Mouse (Mus musculus) kidney, postnatal 14 days (tissue): ENCODE measurements around the gene Ext2.

ENCODE experiments used
- DNase-seq: peaks from one replicate; pipeline ENCODE4 v3.0.0; 2022; ENCODE audit warnings: mixed read lengths

The Ext2 gene

GRCm38 (mm10) chr2:93671573-93672184 is 150.7 kb downstream of the Ext2 start:
- no peak for DNase-seq

GRCm38 (mm10) chr2:93666146-93666858 is 156.1 kb downstream of the Ext2 start:
- DNase-seq, result peak; percentile 55

GRCm38 (mm10) chr2:93665472-93665871 is 156.9 kb downstream of the Ext2 start:
- no peak for DNase-seq

GRCm38 (mm10) chr2:93662240-93662865 is 160.0 kb downstream of the Ext2 start:
- no peak for DNase-seq

- DNase-seq, result no peak
Observed at GRCm38 (mm10) chr2:93661096-93661495, 161.3 kb downstream of the Ext2 start.

GRCm38 (mm10) chr2:93659705-93660308 is 162.6 kb downstream of the Ext2 start:
- peak; percentile 45 for DNase-seq

GRCm38 (mm10) chr2:93659004-93659403 is 163.4 kb downstream of the Ext2 start:
- peak; percentile 25 for DNase-seq

GRCm38 (mm10) chr2:93654336-93655055 is 167.9 kb downstream of the Ext2 start:
- no peak for DNase-seq

- DNase-seq, result no peak
Observed at GRCm38 (mm10) chr2:93649243-93649870, 173.0 kb downstream of the Ext2 start.

GRCm38 (mm10) chr2:93647924-93648575 is 174.3 kb downstream of the Ext2 start:
- DNase-seq, result no peak

- DNase-seq, result peak; percentile 26
Observed at GRCm38 (mm10) chr2:93647051-93647923, 175.1 kb downstream of the Ext2 start.

- peak; percentile 23 for DNase-seq
Observed at GRCm38 (mm10) chr2:93645626-93646320, 176.6 kb downstream of the Ext2 start.

- no peak for DNase-seq
Observed at GRCm38 (mm10) chr2:93645197-93645596, 177.2 kb downstream of the Ext2 start.

- DNase-seq, result no peak
Observed at GRCm38 (mm10) chr2:93644731-93645130, 177.6 kb downstream of the Ext2 start.

GRCm38 (mm10) chr2:93644234-93644633 is 178.1 kb downstream of the Ext2 start:
- DNase-seq, result no peak

GRCm38 (mm10) chr2:93643403-93643780 is 179.0 kb downstream of the Ext2 start:
- no peak for DNase-seq

GRCm38 (mm10) chr2:93634609-93635008 is 187.8 kb downstream of the Ext2 start:
- DNase-seq, result no peak

- DNase-seq, result peak; percentile 51
Observed at GRCm38 (mm10) chr2:93624665-93625408, 197.5 kb downstream of the Ext2 start.

- no peak for DNase-seq
Observed at GRCm38 (mm10) chr2:93619208-93619849, 203.0 kb downstream of the Ext2 start.
